Mouse (Mus musculus): ENCODE results near the gene Lrfn1.
A peak's percentile ranks its signal among the peaks of the same experiment; 100 is the strongest.

Gene Lrfn1

DNA sequence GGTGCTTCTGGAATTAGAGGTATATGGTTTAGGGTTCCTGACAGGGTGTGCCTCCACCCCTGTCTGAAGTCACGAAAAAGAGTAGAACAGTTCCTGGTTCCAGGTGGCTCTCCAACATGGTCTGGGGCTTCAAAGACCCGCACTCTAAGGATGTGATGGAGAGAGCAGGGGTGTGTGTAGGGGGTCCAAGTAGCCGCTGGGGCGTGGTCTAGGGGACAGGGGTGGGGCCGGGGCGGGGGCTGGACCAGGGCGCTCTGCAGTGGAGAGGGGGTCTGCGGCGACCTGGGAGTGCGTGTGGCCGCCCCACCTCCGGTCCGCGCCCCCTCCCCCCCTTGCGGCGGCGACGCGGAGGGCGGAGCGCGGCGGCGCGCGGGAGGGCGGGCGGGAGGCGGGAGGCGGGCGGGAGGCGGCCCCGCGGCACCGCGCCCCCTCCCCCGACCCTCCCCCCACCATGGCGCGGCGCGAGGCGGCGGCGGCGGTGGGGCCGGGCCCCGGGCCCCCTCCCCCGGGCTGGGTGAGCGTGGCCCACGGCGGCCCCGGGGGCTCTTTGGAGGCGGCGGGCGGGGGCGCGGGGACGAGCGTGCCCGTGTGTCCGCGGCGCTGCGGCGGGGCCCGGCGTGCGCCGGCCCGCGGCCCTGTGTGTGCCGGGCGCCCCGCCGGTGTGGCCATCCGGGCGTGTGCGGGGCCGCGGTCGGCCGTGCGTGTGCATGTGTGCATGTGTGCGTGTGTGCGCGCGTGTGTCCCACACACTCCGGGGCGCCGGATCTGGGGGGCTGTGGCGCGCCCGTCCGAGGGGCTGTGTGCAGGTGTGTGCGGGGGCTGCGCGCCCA is at the start of gene Lrfn1:
TSS of gene Lrfn1 (plus strand) at position 450 of the 830 bp plus-strand sequence.
- DNase-seq (ENCODE audit: low read depth), result peak; percentile 54

DNA sequence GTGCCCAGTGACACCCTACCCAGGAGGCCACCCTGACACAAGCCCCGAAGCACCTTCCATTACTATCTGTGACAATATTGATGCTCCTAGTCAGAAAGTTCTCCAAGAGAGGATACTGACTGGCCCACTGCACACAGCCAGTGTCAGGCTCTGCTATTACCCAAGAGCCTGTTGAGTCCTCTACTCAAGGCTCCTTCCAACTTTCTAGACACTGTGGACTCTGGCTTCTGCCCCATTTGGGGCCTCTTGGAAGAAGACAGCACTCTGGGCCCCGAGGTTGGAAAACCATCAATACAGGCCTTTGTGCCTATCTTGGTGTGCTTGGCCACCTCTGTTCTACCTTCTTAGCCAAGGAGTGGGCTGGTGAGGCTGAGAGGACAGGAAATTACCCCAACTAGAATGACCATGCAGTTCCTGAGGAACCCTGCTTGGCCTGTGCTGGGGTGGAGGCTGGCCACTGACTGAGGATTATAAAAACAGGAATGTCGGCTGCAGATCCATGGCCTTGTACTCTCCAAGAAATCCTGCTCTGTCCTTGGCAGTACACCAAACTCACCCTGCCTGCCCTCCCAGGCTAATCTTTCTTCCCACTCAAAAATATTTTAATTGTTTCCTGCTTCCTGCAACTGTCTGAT is 40.8 kb upstream of the Lrfn1 start:
- DNase-seq (ENCODE audit: low read depth), result no peak

DNA sequence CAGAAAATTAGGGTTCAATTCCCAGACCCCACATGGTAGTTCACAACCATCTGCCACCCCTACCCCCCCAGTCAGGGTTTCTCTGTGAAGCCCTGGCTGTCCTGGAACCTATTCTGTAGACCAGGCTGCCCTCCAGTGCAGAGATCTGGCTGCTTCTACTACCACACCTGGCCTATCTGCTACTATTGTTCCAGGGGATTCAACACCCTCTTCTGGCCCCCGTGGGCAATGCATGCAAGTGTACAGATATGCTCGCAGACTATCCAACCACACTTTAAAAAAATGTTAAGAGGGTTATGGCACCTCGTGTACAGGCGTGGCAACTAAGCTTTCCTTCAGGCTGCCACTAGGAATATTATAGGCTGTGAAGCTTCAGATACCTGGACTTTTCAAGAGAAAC is 39.0 kb upstream of the Lrfn1 start:
- peak; percentile 41 for DNase-seq (ENCODE audit: low read depth)

DNA sequence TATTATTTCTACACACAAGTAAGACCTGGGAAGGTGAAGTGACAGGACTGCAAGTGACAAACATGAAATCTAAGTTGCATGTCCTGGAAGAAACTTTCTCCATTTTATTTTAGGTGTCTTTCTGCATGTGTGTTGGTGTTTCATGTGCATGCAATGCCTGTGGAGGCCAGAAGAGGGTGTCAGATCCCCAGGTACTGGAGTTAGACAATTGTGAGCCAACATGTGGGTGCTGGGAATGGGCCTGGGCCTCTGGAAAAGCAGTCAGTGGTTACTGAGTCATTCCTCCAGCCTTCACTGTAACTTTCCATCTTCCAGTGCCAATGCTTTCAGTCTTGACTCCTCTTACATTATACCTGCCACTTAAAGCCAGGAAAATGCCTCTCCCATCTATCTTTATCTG is 34.4 kb upstream of the Lrfn1 start:
- peak; percentile 27 for DNase-seq (ENCODE audit: low read depth)

DNA sequence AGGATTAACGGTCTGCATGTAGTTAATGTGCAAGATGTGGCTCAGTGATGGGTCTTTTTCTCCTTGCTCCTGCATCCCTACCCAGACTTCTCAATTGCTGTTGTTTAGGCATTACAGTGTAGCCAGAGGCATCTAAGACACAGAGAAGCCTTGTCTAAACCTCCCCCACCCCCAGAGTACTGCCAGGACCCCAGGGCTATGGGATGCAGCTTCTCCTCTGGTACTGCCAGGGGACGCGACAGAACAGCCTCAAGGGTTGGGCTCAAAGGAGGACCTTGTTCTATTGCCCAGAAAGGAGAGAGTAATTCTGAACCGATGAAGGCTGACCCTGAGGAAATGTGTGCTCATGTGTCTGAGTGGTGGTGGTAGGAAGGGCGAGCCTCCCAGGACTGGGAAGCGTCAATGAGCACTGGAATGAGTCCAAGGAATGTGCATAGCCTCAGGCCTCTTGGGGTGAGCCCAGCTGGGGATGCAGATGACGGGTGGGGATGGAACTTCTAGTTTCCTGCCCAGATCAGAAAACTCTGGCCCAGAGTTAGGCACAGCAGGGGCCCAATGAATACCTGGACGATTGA is 33.6 kb upstream of the Lrfn1 start:
- DNase-seq (ENCODE audit: low read depth), result no peak

DNA sequence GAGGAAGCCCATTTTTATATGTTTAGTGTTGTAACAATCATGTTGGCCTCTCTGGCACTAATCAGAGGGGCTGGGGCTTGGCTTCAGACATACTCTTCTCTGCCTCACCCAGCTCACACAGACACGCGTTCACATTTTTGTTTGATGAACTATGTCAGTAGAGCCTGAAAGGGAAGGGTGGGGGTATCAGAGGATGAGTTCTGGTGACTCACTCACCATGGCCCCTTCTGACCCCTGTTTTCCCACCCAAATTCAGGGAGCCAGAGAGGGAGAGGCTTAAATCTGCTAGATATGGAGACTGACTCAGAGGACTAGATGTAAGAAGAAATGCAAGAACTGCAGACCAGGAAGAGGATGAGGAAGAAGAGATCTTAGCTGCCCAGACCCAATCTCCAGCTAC is 32.4 kb upstream of the Lrfn1 start:
- no peak for DNase-seq (ENCODE audit: low read depth)

DNA sequence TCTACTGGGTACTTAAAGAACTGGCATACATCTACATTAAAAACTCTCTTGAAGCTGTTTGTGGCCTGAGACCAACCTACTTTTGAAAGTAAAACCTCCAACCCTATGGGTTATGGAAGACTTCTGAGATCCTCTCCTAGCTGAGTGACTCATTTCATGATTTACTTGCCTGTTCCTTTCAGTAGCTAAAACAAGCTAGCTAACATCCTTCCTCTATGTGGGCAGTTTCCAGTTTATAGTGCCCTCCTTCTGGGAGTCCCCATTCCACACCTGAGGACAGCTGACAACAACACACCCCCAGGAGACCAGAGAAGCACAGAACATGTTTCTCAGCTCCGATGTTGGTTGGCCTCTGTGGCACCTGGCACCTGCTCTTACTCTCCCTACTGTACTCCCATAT is 28.8 kb upstream of the Lrfn1 start:
- DNase-seq (ENCODE audit: low read depth), result peak; percentile 39

DNA sequence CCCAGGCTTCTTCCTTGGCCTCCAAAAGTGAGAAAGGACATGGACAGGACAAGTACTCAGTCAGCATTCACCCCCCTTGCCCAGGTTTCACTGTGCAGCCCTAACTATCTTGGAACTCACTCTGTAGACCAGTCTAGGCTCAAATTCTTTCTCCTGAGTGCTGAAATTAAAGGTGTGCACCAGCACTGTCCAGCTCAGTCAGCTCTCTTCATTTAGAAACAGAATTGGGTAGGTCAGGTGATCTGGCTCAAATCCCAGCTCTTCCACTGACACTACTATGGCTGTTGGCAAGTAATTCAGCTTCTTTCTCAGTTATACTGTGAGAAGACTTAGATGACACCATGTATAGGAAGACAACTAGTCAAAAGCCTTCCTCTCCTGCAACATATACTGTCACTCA is 24.0 kb upstream of the Lrfn1 start:
- no peak for DNase-seq (ENCODE audit: low read depth)

DNA sequence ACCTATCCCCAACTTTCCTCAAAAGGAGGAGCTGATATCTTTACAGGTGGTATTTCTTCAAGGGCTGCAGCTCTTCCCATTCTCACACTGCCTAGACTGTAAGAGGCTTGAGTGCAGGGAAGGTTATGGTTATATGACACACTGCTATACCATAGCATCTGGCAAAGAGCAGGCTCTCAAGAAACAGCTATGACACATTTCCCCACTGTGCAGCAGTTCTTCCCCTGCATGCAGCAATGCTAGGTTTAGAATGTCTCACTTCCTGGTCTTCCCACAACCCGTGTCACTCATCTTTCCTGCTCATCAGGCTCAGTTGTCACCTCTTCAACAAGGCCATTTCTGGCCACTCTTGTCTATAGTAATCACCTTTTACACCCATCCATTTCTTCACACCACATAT is 21.3 kb upstream of the Lrfn1 start:
- DNase-seq (ENCODE audit: low read depth), result no peak

DNA sequence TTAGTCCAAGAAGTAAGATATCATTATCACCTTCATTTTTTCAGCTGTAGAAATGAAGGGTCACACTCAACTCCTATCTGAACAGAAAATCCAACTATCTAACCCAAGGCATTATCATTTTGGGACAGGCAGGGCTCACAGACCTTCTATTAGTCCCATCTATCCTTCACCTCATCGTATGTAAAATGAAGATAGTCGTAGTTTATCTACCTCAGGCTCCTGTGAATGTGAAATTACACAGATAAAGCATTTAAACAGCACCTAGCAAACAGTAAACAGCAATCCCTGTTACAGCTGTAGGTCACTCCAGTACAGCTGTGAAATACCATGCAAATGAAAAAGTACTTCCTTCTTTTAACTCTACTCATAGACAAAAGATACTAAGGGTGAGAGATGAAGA is 19.5 kb upstream of the Lrfn1 start:
- no peak for DNase-seq (ENCODE audit: low read depth)

DNA sequence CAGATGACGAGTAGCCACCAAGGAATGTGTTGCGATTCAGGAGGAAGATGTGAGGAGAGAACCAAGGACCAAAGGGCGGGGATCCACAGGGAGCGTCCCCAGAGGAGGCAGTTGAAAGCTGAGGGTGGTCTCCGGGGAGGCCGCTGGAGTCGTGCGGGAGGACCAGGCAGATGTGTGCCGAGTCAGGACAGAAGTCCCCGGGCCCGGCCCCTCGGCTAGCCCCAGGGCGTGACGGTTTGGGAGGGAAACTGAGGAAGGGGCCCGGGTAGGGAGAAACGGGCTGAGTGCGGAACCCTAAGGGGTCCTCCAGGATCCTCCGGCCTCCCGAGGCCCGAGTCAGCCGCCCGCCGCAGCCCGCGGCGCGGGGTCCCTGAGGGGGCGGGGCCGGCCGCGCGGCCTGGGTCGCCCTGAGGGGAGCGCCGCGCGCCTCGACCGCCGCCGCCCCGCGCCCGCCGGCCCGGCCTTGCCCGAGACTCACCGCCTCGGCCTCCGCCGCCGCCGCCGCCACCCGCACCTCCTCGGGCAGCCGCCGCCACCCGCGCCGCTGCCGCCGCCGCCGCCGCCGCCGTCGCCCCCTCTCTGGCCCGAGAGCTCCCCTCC is 16.0 kb upstream of the Lrfn1 start:
- no peak for DNase-seq (ENCODE audit: low read depth)

DNA sequence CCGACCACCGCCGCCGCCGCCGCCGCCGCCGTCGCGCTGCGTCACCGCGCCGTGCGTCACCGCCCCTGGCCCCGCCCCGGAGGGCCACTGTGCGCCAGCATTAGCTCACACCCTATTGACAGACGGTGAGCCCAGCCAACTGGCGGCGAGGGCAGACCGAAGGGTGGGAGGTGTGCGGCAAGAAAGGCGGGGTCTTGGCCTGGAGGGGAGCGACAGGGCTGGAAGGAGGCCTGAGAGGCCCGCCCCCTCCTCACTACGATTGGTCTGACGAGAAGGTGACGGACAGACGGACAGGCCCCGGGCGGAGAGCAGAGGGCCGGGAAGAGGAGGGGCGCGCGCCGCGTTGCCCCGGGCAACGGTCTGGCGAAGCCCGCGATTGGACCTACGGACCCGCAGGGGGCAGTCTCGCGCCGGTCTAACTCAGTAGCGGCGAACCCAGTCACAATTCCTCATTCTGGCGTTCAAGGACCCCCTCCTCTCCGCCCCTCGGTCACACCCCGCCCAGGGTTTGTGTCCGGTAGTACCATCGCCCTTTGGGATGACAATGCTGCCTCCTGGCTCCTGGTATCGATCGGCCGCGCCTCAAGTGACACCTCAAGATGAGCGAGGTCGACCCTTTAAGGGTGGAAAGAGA is 15.4 kb upstream of the Lrfn1 start:
- DNase-seq (ENCODE audit: low read depth), result peak; percentile 99

DNA sequence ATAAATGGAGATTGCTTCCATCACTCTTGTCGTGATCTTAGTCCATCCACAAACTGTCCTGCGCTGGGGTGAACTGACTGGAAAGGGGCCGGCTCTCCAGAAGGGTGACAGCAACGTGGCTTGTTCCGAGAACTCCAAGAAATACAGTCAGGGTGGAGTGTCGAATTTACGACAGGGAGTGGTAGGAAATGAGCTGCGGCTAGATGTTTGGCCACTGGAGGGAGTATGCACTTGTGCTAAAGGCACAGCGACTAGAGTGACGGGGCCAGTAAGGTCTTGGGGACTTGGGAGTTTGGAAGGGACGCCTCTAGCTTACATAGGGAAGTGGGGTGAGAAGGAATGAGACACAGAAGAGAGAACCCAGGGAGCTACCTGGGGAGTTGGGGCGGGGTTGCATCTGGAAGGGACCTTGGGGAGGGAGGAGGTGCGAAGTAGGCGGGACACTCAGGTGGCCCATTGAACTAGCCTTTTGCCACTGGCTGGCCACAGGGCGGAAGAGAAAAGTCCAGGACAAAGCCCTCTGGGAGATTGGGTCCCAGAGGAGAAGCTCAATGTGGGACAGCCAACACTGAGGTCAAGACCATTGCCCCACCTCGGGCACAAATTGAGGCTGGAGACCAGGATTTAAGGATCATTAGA is 14.7 kb upstream of the Lrfn1 start, which contains the start of gene Gmfg:
TSS of gene Gmfg (plus strand) at position 516 of the 639 bp plus-strand sequence.
- peak; percentile 94 for DNase-seq (ENCODE audit: low read depth)

DNA sequence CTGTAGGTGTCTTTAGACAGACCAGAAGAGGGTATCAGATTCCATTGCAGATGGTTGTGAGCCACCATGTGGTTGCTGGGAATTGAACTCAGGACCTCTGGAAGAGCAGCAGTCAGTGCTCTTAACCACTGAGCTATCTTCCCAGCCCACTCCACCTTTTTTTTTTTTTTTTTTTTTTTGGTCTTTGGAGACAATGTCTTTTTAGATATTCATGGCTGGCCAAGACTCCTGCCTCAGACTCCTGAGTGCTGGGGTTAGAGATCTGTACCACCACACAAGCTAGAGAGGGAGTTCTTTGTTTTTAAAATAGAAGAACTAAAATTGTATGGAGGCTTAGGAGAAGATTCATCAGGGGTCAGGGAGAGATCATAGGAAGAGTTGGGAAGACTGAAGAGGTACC is 13.8 kb upstream of the Lrfn1 start:
- DNase-seq (ENCODE audit: low read depth), result no peak

DNA sequence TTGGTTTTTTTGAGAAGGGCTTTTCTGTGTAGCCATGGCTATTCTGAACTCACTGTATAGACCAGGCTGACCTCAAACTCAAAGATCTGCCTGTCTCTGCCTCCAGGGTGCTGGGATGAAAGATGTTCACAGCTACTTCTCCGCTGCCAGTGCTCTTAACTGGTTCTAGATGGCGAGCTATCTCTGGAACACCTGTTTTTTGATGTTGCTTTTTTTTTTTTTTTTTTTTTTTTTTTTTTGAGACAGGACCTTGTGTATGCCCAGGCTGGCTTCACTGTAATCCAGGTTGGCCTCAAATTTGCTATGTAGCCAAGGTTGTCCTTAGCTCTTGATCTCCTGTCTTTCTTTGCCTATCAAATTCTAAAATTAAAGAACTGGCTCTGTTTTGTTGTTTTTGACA is 13.0 kb upstream of the Lrfn1 start:
- DNase-seq (ENCODE audit: low read depth), result no peak

DNA sequence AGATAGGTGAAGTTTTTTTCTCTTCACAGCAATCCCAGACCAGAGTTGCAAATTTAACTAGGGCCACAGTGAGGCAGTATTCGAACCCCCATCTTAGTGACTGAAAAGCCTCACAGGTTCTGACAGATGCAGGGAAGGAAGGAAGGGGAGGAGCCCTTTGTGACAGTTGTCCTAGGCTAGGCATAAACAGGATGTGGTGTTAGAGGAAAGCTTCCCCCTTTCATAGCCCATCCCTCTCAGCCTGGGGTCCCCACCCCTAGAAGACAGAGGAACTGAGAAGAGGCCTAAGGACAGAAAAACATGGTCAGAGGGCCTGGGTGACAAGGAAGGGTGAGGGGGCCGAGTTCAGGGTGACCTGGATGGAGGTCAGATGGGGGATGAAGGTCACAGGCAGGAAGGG is 11.0 kb upstream of the Lrfn1 start:
- DNase-seq (ENCODE audit: low read depth), result peak; percentile 95

DNA sequence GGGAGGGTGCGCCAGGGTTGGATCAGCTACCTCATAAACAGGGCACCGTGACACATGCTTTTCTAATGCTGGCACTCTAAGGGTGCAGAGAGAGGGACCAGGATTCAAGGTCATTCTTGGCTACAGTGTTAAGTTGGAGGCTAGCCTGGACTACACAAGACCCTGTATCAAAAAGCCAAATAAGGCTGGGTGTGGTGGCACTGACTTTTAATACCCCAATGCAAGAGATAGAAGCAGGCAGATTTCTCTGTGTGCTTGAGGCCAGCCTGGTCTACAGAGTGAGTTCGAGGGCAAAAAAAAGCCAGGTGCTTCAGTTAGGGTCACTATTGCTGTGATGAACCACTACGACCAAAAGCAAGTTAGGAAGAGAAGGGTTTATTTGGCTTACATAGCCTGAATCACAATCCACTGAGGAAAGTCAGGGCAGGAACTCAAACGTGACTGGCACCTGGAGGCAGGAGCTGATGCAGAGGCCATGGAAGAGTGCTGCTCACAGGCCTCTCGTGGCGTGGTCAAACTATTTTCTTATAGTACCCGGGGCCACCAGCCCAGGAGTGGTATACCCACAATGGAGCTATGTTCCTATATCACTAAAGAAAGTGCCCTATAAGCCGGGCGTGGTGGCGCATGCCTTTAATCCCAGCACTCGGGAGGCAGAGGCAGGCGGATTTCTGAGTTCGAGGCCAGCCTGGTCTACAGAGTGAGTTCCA is 9.8 kb upstream of the Lrfn1 start:
- peak; percentile 54 for DNase-seq (ENCODE audit: low read depth)

DNA sequence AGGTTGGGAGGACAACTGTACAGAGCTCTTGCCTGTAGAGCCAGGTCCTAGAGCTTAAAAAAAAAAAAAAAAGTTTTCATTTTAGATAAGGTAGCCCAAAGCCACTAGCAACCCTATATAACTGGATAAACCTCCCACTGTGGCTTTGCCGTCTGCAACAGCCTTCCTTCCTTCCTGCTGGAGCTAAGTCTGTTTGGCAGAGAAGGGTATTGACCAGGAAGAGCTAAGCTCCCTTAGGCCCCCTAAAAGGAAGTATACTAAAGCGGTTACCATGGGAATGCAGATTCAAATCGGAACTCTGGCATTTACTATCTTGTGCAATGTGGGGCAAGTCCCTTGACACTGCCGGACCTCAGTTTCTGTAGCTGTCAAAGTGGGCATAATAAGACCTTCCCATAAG is 9.1 kb upstream of the Lrfn1 start:
- DNase-seq (ENCODE audit: low read depth), result peak; percentile 82

DNA sequence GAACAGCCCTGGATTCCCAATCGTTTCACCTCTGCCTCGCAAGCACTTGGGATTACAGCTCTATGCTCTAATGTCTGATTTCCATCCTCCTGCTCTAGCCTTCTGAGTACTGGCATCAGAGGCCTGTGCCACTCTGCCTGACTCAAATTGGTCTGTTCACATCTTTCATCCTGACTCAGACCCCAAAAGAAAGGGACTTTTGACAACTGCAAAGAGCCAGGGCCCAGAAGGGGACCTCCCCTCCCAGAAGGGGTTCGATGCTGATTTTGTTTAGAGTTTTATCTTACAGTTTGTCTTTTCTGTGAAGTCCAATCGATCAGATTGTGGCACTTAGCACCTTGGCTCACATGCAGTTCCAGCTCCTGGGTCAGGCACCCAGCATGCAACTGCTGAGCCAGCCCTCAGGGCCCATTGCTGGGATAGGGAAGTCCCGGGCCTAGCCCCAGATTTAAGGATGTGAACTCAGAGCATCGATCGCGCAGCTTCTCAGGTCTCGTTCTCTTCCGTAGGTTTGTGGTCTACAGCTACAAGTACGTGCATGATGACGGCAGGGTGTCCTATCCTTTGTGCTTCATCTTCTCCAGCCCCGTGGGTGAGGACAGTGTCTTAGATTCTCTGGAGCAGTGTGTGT is 7.3 kb upstream of the Lrfn1 start:
- peak; percentile 89 for DNase-seq (ENCODE audit: low read depth)

DNA sequence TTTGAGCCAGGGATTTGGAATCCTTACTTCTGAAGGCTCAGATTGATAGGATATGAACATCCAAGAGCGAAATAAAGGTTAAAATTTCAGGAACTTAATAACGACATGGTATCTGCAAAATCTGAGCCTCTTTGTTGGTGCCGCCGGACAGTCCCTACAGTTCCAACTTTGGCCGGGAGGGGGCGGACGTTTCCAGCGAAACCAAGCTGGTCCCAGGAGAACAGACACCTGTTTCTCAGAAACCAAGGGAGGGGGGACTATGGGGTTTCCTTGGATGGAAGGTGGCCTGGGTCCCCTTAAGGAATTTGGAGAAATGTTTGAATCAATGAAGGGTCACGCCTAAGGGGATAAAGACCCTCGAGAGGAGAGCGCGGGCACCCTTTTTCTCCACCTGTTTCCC is 5.3 kb upstream of the Lrfn1 start:
- DNase-seq (ENCODE audit: low read depth), result peak; percentile 86

Measured in induced T-regulatory cell, adult 2 months (primary cell).